Mouse (Mus musculus): ENCODE results near the gene Flt1.

The Flt1 gene

GRCm38 (mm10) chr5:147725831-147726700, at the start of gene Flt1:
Flt1 (minus strand) TSS chr5:147726011.
- peak; percentile 71 for DNase-seq (ENCODE audit: low read depth, low spot score)

GRCm38 (mm10) chr5:147775222-147775621, 49.4 kb upstream of the Flt1 start:
- no peak for DNase-seq (ENCODE audit: low read depth, low spot score)

GRCm38 (mm10) chr5:147769918-147770317, 44.1 kb upstream of the Flt1 start:
- no peak for DNase-seq (ENCODE audit: low read depth, low spot score)

DNA sequence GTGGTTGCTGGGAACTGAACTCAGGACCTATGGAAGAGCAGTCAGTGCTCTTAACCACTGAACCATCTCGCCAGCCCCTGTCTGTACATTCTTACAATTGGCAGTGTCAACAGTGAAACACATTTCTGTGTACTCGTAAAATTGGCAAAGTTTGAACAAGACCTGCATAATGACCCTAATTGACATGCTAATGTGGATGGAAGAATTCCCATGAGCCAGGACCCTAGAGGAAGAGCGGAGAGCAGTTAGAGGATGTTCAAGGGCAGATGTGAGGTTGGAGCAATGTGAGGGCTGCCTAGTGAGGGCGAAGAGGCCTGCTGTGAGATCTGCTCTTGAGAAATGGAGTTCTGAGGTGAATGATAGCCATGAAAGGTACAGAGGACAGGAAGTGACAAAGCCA, 38.2 kb upstream of the Flt1 start:
- DNase-seq (ENCODE audit: low read depth, low spot score), result peak; percentile 82

- peak; percentile 79 for DNase-seq (ENCODE audit: low read depth, low spot score)
These were observed 36.2 kb upstream of the Flt1 start for GRCm38 (mm10) chr5:147761984-147762383.

- peak; percentile 78 for DNase-seq (ENCODE audit: low read depth, low spot score)
These were observed 35.5 kb upstream of the Flt1 start for GRCm38 (mm10) chr5:147761275-147761674.

DNA sequence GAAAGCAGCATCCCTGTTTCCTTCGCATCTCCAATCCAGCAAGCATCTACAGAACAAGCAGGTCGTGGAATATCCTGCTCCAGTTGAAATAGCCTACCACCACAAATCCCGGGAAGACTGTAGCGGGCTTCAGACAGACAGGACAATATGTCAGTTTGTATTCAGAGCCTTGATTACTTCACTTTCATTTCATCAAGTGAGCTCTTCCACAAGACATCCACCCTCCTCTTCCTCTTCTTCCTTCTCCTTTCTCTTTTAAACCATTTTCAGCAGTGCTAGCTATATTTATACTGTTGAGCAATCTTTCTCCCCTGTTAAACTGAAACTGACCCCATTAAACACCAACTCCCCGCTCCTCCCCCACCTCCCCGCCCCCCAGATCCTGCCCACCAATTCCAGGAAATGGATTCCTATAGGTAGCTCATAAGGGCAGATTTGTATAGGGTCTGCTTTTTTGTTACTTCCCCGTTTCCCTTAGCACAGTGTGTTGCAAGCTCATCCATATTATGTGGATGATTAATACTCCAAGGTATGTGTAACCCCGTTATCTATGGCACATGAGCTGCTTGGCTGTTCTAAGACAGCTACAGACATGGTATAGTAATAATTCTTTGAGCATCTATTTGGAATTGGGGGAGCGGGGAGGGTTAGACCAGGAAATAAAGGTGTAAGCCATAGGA, 33.0 kb upstream of the Flt1 start:
- DNase-seq (ENCODE audit: low read depth, low spot score), result no peak

DNA sequence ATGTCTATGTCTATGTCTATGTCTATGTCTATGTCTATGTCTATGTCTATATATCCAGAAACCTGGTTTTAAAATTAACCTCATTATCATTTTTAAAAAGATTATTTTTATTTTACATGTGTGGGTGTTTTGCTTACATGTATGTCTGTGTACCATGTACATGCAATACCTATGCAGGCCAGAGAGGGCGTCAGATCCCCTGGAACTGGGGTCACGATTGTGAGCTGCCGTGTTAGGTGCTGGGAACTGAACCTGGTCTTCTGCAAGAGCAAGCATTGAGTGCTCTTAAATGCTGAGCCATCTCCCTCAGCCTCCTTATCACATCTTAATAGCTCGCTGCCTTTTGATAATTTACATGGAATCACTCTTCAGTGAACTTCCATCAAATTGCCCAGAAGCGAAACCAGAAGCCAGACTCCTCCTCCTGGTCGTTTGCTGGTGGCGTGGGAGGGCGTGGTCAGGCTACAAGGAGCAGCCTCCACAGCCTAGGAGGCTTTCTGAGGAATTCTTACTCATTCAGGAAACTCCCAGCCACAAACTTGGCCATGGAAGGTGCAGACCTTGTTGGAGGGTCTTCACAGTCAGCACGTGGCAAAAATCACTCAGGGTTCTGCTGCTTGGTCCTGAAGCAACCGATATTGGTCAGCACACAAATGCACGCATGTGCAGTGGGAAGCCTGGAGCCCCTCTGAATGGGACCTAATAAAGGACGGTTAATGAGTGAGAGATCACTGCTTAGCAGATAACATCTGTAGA, 32.2 kb upstream of the Flt1 start:
- DNase-seq (ENCODE audit: low read depth, low spot score), result peak; percentile 81

DNA sequence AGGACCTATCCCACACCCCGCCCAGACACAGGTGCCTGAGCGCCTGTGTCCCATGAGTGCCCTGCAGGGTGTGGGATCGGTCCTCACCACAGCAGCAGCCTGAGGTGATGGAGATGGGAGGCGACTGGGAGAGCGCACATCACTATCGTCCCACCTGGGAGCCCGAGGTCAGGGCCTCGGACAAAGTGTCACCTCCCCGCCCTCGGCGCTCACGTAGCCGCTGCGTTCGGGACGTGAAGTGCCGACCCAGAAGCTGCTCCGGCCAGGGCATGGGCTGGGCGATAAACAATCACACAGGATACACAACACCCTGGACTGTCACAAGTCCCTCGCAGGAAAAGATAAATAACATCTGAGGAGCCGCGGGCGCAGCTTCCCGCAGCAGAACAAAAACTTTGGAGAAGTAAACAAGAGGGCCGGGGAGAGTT, 27.1 kb upstream of the Flt1 start:
- DNase-seq (ENCODE audit: low read depth, low spot score), result peak; percentile 61

- DNase-seq (ENCODE audit: low read depth, low spot score), result peak; percentile 42
These were observed 25.9 kb upstream of the Flt1 start for GRCm38 (mm10) chr5:147751673-147752130.

DNA sequence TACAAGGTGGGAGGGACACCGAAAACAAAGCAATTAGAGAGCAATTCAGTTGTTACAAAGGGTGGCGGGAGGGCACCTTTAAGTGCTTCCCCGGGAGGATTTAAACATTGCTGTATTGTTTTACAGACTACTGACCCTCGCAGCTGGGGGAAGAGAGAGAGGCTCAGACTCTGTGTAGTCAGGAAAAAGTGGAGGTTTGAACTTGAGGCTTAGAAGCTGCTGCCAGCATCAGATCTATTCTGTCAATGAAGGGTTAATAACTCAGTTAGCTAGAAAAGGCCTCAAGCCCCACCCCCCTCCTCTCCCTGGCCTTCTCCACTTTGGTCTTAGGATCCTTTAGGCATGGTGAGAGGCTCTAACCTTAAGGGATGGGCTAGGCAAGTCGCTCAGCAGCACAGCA, 24.2 kb upstream of the Flt1 start:
- peak; percentile 70 for DNase-seq (ENCODE audit: low read depth, low spot score)

DNA sequence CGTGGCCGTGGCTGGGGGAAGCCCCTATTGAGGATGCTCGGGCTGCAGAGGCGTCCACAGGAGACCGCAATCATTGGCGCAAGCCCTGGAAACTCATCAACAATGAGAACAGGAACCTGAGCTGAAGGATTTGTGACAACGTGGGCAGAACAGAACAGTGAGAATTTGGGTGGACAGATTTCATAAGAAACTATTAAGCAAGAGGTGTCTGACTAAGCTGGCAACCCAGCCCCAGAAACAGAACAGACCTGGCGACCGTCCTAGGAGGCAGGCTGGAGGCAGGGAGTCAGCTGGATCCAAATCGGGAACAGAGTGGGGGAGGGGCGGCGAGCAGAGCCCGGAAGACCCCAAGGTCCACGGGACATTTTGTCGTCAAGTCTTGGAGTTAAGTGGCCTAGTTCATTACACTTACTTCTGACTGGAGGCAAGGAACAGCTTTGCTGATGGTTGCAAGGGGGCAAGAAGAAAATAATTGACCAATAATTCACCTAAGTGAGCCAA, 22.3 kb upstream of the Flt1 start:
- DNase-seq (ENCODE audit: low read depth, low spot score), result no peak

DNA sequence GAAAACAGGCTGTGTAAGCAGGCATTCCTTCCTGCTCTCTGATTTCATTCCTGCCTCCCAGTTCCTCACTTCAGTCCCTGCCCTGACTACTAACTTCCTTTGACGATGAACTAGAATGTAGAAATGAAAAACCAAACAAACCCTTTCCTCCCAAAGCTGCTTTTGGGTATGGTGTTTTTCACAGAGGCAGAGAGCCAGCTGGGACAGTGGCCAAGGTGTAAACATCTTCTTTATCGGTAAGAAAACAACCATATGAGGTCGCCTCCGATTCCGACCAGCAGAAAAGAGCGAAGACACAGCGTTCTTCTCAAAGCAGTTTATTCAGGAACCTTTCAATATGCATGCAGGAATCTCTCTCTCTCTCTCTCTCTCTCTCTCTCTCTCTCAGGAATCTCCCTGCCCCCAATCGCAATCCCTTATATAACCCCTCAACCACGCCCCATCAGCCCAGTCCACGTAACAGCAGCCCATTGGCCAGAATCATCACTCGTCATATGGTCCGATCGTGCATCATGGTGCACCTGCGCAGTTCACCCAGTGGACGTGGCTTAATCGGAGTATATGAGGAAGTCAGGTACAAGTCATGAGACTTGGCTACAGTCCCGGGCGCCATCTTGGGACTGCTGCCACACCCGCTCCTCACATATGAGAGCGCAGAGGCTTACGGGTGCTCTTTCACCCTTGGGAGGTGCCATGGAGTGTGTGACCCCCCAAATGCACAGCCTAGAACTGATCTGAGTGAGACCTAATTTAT, 19.3 kb upstream of the Flt1 start:
- DNase-seq (ENCODE audit: low read depth, low spot score), result peak; percentile 79

- no peak for DNase-seq (ENCODE audit: low read depth, low spot score)
These were observed 16.8 kb upstream of the Flt1 start for GRCm38 (mm10) chr5:147742468-147743111.

DNA sequence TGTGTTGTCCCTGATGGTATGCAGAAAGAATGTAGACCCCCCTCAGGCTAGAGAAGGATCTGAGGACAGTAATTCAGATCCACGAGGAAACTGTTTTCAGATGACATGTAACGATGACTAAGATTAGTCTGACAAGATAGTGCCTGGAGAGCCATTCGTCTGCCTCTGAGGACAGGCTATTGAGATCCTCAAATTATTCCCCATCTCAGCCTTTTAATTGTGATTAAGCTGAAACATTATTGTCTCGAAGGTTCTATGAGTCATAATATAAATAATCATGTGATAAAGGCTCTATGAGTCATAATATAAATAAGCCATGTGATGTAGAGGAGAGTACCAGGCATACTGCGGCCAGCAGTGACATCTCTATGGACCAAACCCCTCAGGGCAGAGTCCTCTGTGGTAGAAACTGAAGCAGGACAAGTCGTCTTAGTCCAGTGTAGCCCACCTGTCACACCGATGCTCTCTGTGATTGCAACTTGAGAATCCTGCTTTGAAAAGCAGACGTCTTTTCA, 11.0 kb upstream of the Flt1 start:
- no peak for DNase-seq (ENCODE audit: low read depth, low spot score)

- peak; percentile 82 for DNase-seq (ENCODE audit: low read depth, low spot score)
These were observed 7.9 kb upstream of the Flt1 start for GRCm38 (mm10) chr5:147733682-147734081.

DNA sequence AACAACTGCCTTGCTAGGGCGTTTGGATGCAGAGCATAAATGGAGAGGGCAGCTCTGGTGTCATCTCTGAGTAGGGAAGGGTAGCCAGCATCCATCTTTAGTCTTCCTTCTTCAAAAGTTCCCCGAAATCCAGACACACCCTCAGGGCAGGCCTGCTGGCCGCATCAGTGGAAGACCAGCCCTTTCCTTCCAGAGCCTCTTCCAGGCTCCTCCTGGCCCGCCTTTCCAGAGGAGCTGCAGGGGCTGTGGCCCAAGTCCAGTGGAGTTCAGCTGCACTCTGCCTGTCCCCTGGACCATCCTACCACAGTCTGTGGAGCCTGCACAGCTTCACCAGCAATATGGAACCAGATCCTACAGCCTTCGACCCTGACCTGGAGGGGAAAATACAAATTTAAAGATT, 7.1 kb upstream of the Flt1 start:
- no peak for DNase-seq (ENCODE audit: low read depth, low spot score)

GRCm38 (mm10) chr5:147727481-147727880, 1.7 kb upstream of the Flt1 start:
- DNase-seq (ENCODE audit: low read depth, low spot score), result no peak

GRCm38 (mm10) chr5:147726701-147727393, 1.0 kb upstream of the Flt1 start:
- peak; percentile 42 for DNase-seq (ENCODE audit: low read depth, low spot score)

All from ZHBTc4 (cell line).